Mouse (Mus musculus) small intestine, adult 2 months (tissue): ENCODE measurements around the gene Nedd9.

ENCODE experiments used
- CTCF ChIP-seq: fragments of 200-500 bp; IDR thresholded peaks from 2 replicates; pipeline ENCODE4 v1.5.1; 2012; ENCODE audit warnings: low read depth, mild to moderate bottlenecking, control low read depth, inconsistent platforms, low read length, moderate library complexity, mixed read lengths; ENCODE audit not compliant: insufficient replicate concordance, insufficient read length; ENCODE audit errors: extremely low read depth
- POLR2A ChIP-seq: fragments of 200-500 bp; IDR thresholded peaks from 2 replicates; pipeline ENCODE4 v1.6.1; 2012; ENCODE audit warnings: low read depth, mild to moderate bottlenecking, control low read depth, inconsistent platforms, low read length, moderate library complexity

DNA sequence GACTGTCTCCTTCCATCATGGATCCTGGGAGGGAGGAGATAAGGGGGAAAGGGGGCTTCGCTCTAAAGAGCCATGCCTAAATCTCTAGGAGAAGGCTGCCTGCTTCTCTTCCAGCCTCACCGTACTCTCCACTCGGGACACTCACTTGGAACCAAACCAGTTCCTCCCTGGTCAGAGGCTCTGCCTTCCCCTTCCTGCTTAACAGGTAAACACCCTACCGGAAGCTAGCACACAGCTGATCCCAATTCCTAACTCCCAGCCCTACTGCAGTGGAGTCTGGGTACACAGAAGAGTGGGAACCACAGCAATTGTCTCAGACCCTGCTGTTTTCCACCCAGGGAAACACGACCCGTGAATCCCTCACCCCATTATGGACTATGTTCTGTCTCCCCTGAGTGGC, 191.3 kb downstream of the Nedd9 start:
- TF ChIP-seq POLR2A, result no peak
- TF ChIP-seq CTCF, result no peak
